Mouse (Mus musculus) CH12.LX (cell line): Measurements from ENCODE around the gene Pde4b. TPM values are rescaled to one million over a fixed set of nuclear protein-coding genes. Genes with fewer than 3 reads are reported as not detected.

Experiments used
- DNase-seq: peaks from one replicate; pipeline ENCODE4 v3.0.0-alpha.2; 2013; ENCODE audit errors: extremely low read depth
- H3K27ac ChIP-seq: 2 replicates; pipeline ENCODE4 v1.5.1; 2012; ENCODE audit warnings: low read depth, mild to moderate bottlenecking, control low read depth, moderate library complexity; ENCODE audit not compliant: insufficient read depth
- H3K27me3 ChIP-seq: replicated peaks from 2 replicates; pipeline ENCODE3; 2012; ENCODE audit warnings: inconsistent platforms
- H3K36me3 ChIP-seq, 2 experiments: replicated peaks in 1 of 2; 2 replicates each; pipeline versions ENCODE3 to v1.6.1; 2012; ENCODE audit warnings: inconsistent platforms in 1 of 2, low read length in 1 of 2, mild to moderate bottlenecking in 1 of 2, mixed read lengths in 1 of 2, moderate library complexity in 1 of 2; ENCODE audit not compliant: control insufficient read depth in 1 of 2, insufficient read depth in 1 of 2
- H3K4me1 ChIP-seq, 2 experiments: 2 replicates each; pipeline ENCODE4 v1.6.1; 2012; ENCODE audit warnings: inconsistent platforms in 1 of 2, moderate library complexity in 1 of 2; ENCODE audit not compliant: insufficient read depth in 2 of 2, control insufficient read depth in 1 of 2
- H3K4me2 ChIP-seq: 2 replicates; pipeline ENCODE4 v1.6.1; 2012; ENCODE audit warnings: low read depth, mild to moderate bottlenecking, control low read depth; ENCODE audit not compliant: poor library complexity, insufficient read depth, severe bottlenecking
- H3K4me3 ChIP-seq, 3 experiments: fragments of 150-350 bp in 1 of 3; sonication (generic) in 1 of 3; replicated peaks in 1 of 3; 2 replicates each; pipeline versions ENCODE3 to v1.5.1; 2011 to 2012; ENCODE audit warnings: low read depth in 2 of 3, low read length in 2 of 3, mild to moderate bottlenecking in 2 of 3, moderate library complexity in 2 of 3, control low read depth in 1 of 3, improper control_type of control experiment in 1 of 3, inconsistent platforms in 1 of 3, mixed read lengths in 1 of 3; ENCODE audit not compliant: poor library complexity in 1 of 3
- H3K79me2 ChIP-seq: replicated peaks from 2 replicates; pipeline ENCODE4 v1.6.1; 2012; ENCODE audit warnings: mild to moderate bottlenecking, moderate library complexity; ENCODE audit not compliant: control insufficient read depth, poor library complexity, insufficient read depth, severe bottlenecking; ENCODE audit errors: extremely low read depth
- H3K9ac ChIP-seq: 2 replicates; pipeline ENCODE4 v1.6.1; 2012; ENCODE audit warnings: low read depth, mild to moderate bottlenecking, control low read depth, moderate library complexity; ENCODE audit not compliant: insufficient read depth
- H3K9me3 ChIP-seq: replicated peaks from 2 replicates; pipeline ENCODE3; 2012; ENCODE audit warnings: low read length, inconsistent platforms, mixed read lengths
- CHD2 ChIP-seq: IDR thresholded peaks from 2 replicates; pipeline ENCODE4 v1.6.1; 2011; ENCODE audit warnings: low read length, improper control_type of control experiment
- E2F4 ChIP-seq: IDR thresholded peaks from 2 replicates; pipeline ENCODE4 v1.6.1; 2011; ENCODE audit warnings: low read depth, low read length, improper control_type of control experiment; ENCODE audit not compliant: insufficient replicate concordance
- ELF1 ChIP-seq: IDR thresholded peaks from 2 replicates; pipeline ENCODE4 v1.6.1; 2014; ENCODE audit warnings: low read depth, mild to moderate bottlenecking, inconsistent platforms, low read length, improper control_type of control experiment
- EP300 ChIP-seq: IDR thresholded peaks from 2 replicates; pipeline ENCODE4 v1.6.1; 2011; ENCODE audit warnings: low read length, improper control_type of control experiment
- ETS1 ChIP-seq: conservative IDR thresholded peaks from 2 replicates; pipeline ENCODE4 v1.6.1; 2012; ENCODE audit warnings: low read depth, mild to moderate bottlenecking, inconsistent platforms, low read length, improper control_type of control experiment, moderate library complexity
- GABPA ChIP-seq: IDR thresholded peaks from 2 replicates; pipeline ENCODE4 v1.6.1; 2012; ENCODE audit warnings: low read depth, low read length, improper control_type of control experiment, inconsistent platforms; ENCODE audit not compliant: insufficient replicate concordance
- IRF4 ChIP-seq: IDR thresholded peaks from 2 replicates; pipeline ENCODE4 v1.6.1; 2014; ENCODE audit warnings: low read depth, mild to moderate bottlenecking, inconsistent platforms, low read length, improper control_type of control experiment
- JUND ChIP-seq: conservative IDR thresholded peaks from 2 replicates; pipeline ENCODE4 v1.6.1; 2011; ENCODE audit warnings: low read depth, low read length, improper control_type of control experiment
- KAT2A ChIP-seq: IDR thresholded peaks from 2 replicates; pipeline ENCODE4 v1.6.1; 2012; ENCODE audit warnings: low read length, improper control_type of control experiment, inconsistent platforms; ENCODE audit not compliant: insufficient replicate concordance
- MAX ChIP-seq: IDR thresholded peaks from 2 replicates; pipeline ENCODE4 v1.6.1; 2011; ENCODE audit warnings: low read length, improper control_type of control experiment
- MAZ ChIP-seq: IDR thresholded peaks from 2 replicates; pipeline ENCODE4 v1.6.1; 2012; ENCODE audit warnings: low read depth, mild to moderate bottlenecking, inconsistent platforms, low read length, improper control_type of control experiment, moderate library complexity
- MYC ChIP-seq: IDR thresholded peaks from 2 replicates; pipeline ENCODE4 v1.6.1; 2011; ENCODE audit warnings: low read depth, mild to moderate bottlenecking, improper control_type of control experiment, low read length
- NELFE ChIP-seq: IDR thresholded peaks from 2 replicates; pipeline ENCODE4 v1.6.1; 2011; ENCODE audit warnings: low read depth, low read length, improper control_type of control experiment
- PAX5 ChIP-seq: IDR thresholded peaks from 2 replicates; pipeline ENCODE4 v1.6.1; 2012; ENCODE audit warnings: low read length, inconsistent platforms, mixed read lengths
- POLR2A ChIP-seq: IDR thresholded peaks from 2 replicates; pipeline ENCODE4 v1.6.1; 2011; ENCODE audit warnings: low read depth, mild to moderate bottlenecking, improper control_type of control experiment, low read length
- RAD21 ChIP-seq: IDR thresholded peaks from 2 replicates; pipeline ENCODE4 v1.6.1; 2011; ENCODE audit warnings: low read depth, mild to moderate bottlenecking, low read length, improper control_type of control experiment, moderate library complexity
- RCOR1 ChIP-seq: conservative IDR thresholded peaks from 2 replicates; pipeline ENCODE4 v1.6.1; 2012; ENCODE audit warnings: low read depth, mild to moderate bottlenecking, inconsistent platforms, low read length, improper control_type of control experiment
- SIN3A ChIP-seq: IDR thresholded peaks from 2 replicates; pipeline ENCODE4 v1.6.1; 2012; ENCODE audit warnings: low read length, improper control_type of control experiment, inconsistent platforms
- USF1 ChIP-seq: IDR thresholded peaks from 2 replicates; pipeline ENCODE4 v1.6.1; 2014; ENCODE audit warnings: low read depth, mild to moderate bottlenecking, inconsistent platforms, low read length, improper control_type of control experiment
- ZC3H11A ChIP-seq: IDR thresholded peaks from 2 replicates; pipeline ENCODE4 v1.6.1; 2012; ENCODE audit warnings: low read depth, mild to moderate bottlenecking, inconsistent platforms, low read length, improper control_type of control experiment
- ZMIZ1 ChIP-seq: IDR thresholded peaks from 2 replicates; pipeline ENCODE4 v1.6.1; 2012; ENCODE audit warnings: low read depth, mild to moderate bottlenecking, inconsistent platforms, low read length, improper control_type of control experiment
- dilution Hi-C: fragments of 300-500 bp; cut with MboI; formaldehyde crosslinking; loops from 2 replicates; pipeline ENCODE4 v1.14.3; 2020; ENCODE audit warnings: low sequenced_read_pairs; ENCODE audit not compliant: extremely low pct_unique_long_range_greater_than_20kb, extremely low pct_ligation_motif_present
- in situ Hi-C: fragments of 300-500 bp; cut with MboI; formaldehyde crosslinking; loops from 3 replicates; pipeline ENCODE4 v1.14.3; 2019; ENCODE audit warnings: low sequenced_read_pairs, low pct_ligation_motif_present, low pct_unique_long_range_greater_than_20kb, mixed read lengths
- polyA plus RNA-seq: library from polyadenylated mRNA; unstranded; fragments of >175 nt; gene quantifications from 2 replicates; pipeline ENCODE4 v1.2.1, GENCODE M21; 2012; ENCODE audit warnings: low read depth; ENCODE audit not compliant: insufficient read length
- total RNA-seq, 2 experiments: library from RNA; depleted of rRNA; stranded (reverse); fragments of 300-350 nt in 1 of 2; fragments of >200 nt in 1 of 2; gene quantifications; 2 replicates each; pipeline ENCODE4 v1.2.3; 2012 to 2014

Pde4b gene
- total and polyA plus RNA-seq, 3 experiments = 9.6 to 24.2 (median 21.8) TPM

GRCm38 (mm10) chr4:102172711-102173213 lies 85.4 kb downstream of the Pde4b start:
- Histone ChIP-seq H3K79me2 (no peaks in the 10 kb centered on the region), H3K9ac (peak overlapping the region; percentile 39; the same call in 1 of the 2 replicates), H3K36me3 (no peaks in the 10 kb centered on the region), H3K27ac (peak overlapping the region; percentile 52; the same call in 1 of the 2 replicates), H3K4me3 (no peak overlapping the region), H3K27me3 (no peaks in the 10 kb centered on the region), H3K4me1 (peaks cover 2 to 18% of the 10 kb centered on the region in 2 experiments; a peak in 2 of 4 replicates), H3K4me2 (0 out of 2 replicates have a peak overlapping the region, but pooled peaks have one; percentile 21), H3K9me3 (no peaks in the 10 kb centered on the region)
- peak; percentile 72 for DNase-seq
- dilution Hi-C loops = no loop called here
- TF ChIP-seq RCOR1 = 0 out of 2 replicates have a peak, but pooled peaks have one; percentile 19
- TF ChIP-seq PAX5 = no peak
- TF ChIP-seq RAD21 = no peak
- peak; percentile 55; the same call in 1 of the 2 replicates for TF ChIP-seq IRF4
- peak; percentile 8; the same call in 1 of the 2 replicates for TF ChIP-seq ELF1
- TF ChIP-seq GABPA = no peak
- TF ChIP-seq ETS1 = no peak
- no peak for TF ChIP-seq KAT2A
- TF ChIP-seq EP300 = peak; percentile 55
- TF ChIP-seq CHD2 = peak; percentile 51; the same call in 1 of the 2 replicates
- in situ Hi-C loops = no loop called here

- H3K4me2 ChIP-seq = no peak overlapping the region
- no peak overlapping the region for H3K4me3 ChIP-seq
- dilution Hi-C loops (no loop called here), in situ Hi-C loops (no loop called here)
- H3K79me2 ChIP-seq = no peaks in the 10 kb centered on the region
- no peaks in the 10 kb centered on the region for H3K27me3 ChIP-seq
- DNase-seq = no peak
- TF ChIP-seq SIN3A = no peak
- no peak for TF ChIP-seq CHD2
- TF ChIP-seq ZMIZ1 = no peak
- no peak for TF ChIP-seq E2F4
- no peak for TF ChIP-seq RAD21
- no peak for TF ChIP-seq NELFE
- TF ChIP-seq KAT2A = no peak
- TF ChIP-seq USF1 = no peak
- no peak for TF ChIP-seq POLR2A
- TF ChIP-seq ELF1 = no peak
- no peak for TF ChIP-seq MAX
- no peak for TF ChIP-seq MYC
- no peak for TF ChIP-seq MAZ
- TF ChIP-seq JUND = no peak
- no peak for TF ChIP-seq ZC3H11A
- TF ChIP-seq IRF4 = no peak
- no peak overlapping the region for H3K27ac ChIP-seq
- H3K9me3 ChIP-seq = no peaks in the 10 kb centered on the region
- H3K9ac ChIP-seq = no peak overlapping the region
- no peaks in the 10 kb centered on the region for H3K36me3 ChIP-seq
- H3K4me1 ChIP-seq = peaks cover 2 to 18% of the 10 kb centered on the region in 2 experiments; a peak in 2 of 4 replicates
These were observed 88.6 kb downstream of the Pde4b start for GRCm38 (mm10) chr4:102175985-102176384.
